Comparison of ENCODE assay signal across 32 mouse cellular contexts in the genomic region with DNA sequence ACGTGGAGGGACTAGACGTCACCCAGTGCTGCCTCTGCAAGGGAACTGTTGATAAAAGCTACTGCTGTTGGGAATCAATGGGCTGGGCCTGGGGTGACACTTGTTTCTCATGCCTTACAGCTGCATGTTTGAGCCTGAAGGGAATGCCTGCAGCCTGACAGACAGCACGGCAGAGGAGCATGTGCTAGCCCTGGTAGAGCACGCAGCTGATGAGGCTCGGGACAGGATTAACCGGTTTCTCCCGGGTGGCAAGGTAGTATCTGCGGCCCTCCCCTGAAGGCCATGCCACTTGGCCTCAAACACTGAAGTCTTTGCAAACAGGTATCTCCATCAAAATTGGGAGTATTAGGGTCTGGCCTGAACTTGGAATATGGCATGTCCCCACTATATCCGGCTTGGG. TPM values are rescaled to one million over a fixed set of nuclear protein-coding genes. Genes with fewer than 3 reads are reported as not detected.
"Had no signal": no experiment of that assay in that cellular context is flagged by ENCODE, and none has a peak within 500 bp of the region (broad histone marks: within the 10 kb centered on the region; RNA-seq: fewer than 3 reads in every experiment).

No protein-coding gene starts in this region.

- H3K4me2 ChIP-seq: heart, embryonic 11.5 days; heart, embryonic 13.5 days; heart, embryonic 15.5 days; hindbrain, embryonic 12.5 days; hindbrain, embryonic 14.5 days; intestine, embryonic 15.5 days; limb, embryonic 12.5 days; liver, embryonic 11.5 days had no signal

- H3K27ac ChIP-seq: gastrocnemius, adult 2 months; heart, embryonic 13.5 days; heart, embryonic 15.5 days; hindbrain, embryonic 10.5 days; hindbrain, embryonic 12.5 days; hindbrain, embryonic 14.5 days; intestine, embryonic 15.5 days; layer of hippocampus, adult 2 months; left cerebral cortex, adult 2 months; limb, embryonic 10.5 days; limb, embryonic 12.5 days had no signal

- H3K27me3 ChIP-seq: heart, embryonic 13.5 days; heart, embryonic 15.5 days; hindbrain, embryonic 12.5 days; intestine, embryonic 15.5 days; limb, embryonic 12.5 days had no signal

- H3K9ac ChIP-seq: heart, embryonic 13.5 days; heart, embryonic 15.5 days; hindbrain, embryonic 12.5 days; hindbrain, embryonic 14.5 days; intestine, embryonic 15.5 days; limb, embryonic 12.5 days had no signal

- ATAC-seq: hindbrain, embryonic 16.5 days; inflammation-experienced regulatory T-cells, adult 6 months; intestine, embryonic 15.5 days; intestine, postnatal 0 days had no signal

- H3K4me1 ChIP-seq: heart, embryonic 13.5 days; heart, embryonic 15.5 days; hindbrain, embryonic 10.5 days; hindbrain, embryonic 12.5 days; intestine, embryonic 15.5 days; limb, embryonic 10.5 days; limb, embryonic 12.5 days had no signal

- H3K9me3 ChIP-seq: heart, embryonic 13.5 days; heart, embryonic 15.5 days; hindbrain, embryonic 10.5 days; hindbrain, embryonic 12.5 days; intestine, embryonic 15.5 days; limb, embryonic 10.5 days; limb, embryonic 12.5 days had no signal

- H3K4me3 ChIP-seq: gastrocnemius, adult 2 months; heart, embryonic 13.5 days; heart, embryonic 15.5 days; hindbrain, embryonic 10.5 days; hindbrain, embryonic 12.5 days; intestine, embryonic 15.5 days; layer of hippocampus, adult 2 months; left cerebral cortex, adult 2 months; limb, embryonic 10.5 days; limb, embryonic 12.5 days had no signal

- DNase-seq: gastrocnemius, adult 2 months; gastrocnemius, postnatal 10 days; gastrocnemius, postnatal 25 days; heart, adult 18-20 months; heart, postnatal 14 days; heart, postnatal 4 days; kidney, adult 18-20 months; kidney, adult 8-10 months; kidney, postnatal 10 days; kidney, postnatal 25 days; kidney, postnatal 4 days; liver had no signal

RNA-seq across cellular contexts. Expression of gene Zdhhc11, which starts 19.0 kb away (rescaled TPM):
- polyA plus RNA-seq: frontal cortex, adult 2 months; heart, embryonic 11.5 days; heart, embryonic 13.5 days; heart, embryonic 15.5 days; heart, postnatal 0 days; hindbrain, embryonic 10.5 days; hindbrain, embryonic 12.5 days; hindbrain, embryonic 14.5 days; hindbrain, embryonic 16.5 days; inflammation-experienced regulatory T-cells, adult 6 months; intestine, embryonic 15.5 days; intestine, postnatal 0 days; kidney, embryonic 14.5 days; kidney, embryonic 16.5 days; limb, embryonic 10.5 days; limb, embryonic 12.5 days; limb, embryonic 14.5 days; liver, embryonic 11.5 days had no signal
